Mouse (Mus musculus): Measurements from ENCODE around the gene Sorcs2.

The Sorcs2 gene

DNA sequence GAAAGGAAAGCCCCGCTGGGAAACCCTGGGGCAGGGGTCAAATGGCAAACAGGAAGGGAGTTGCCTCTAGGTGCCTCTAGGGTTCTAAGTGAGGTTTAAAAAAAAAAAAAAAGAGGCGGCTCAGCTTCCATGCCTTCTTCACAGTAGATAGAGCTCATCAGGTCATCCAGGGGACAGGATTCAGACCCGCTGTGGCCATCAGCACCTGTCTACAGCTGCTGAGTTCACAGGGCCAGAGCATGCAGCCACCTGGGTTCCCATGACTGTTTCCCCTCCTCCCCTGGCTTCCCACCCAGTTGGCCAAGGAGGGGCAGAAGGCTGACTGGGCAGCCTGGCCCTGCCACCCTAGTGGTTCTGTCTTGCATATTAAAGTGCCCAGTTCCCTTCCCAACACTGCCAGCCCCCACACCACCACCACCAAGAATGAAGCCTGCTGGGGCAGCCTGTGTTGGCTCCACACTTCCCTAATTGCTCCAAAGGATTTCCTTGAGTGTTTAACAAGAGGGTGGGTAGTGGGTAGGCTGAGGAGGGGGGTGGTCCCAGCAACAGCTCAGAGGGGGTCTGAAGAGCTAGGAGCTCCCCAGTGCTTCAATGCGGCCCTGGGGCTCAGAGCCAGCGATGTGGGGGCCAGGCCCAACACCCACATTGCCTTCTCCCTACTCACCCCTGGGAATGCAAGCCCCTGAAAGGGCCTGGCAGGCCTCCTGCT is 38.2 kb downstream of the Sorcs2 start:
- peak; percentile 52 for DNase-seq (ENCODE audit: low read depth, low spot score)

DNA sequence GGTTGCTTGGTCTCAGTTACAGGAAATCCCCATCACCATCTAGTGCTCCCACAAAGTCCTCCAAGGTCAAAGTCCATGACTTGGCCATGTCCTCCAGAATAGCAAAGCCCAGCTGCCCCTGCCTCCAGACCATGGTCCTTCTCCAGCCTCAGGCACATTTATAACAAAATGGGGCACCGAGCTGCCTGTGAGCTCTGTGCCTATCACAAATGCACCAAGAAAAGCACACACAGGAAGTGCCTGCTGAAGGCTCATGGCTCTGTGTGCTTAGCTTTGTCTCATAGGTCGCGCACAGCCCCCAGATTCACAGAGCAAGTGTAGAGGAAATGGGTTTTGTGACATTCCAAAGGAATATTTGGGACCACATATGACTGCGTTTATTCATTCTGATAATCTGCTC is 39.8 kb downstream of the Sorcs2 start:
- no peak for DNase-seq (ENCODE audit: low read depth, low spot score)

DNA sequence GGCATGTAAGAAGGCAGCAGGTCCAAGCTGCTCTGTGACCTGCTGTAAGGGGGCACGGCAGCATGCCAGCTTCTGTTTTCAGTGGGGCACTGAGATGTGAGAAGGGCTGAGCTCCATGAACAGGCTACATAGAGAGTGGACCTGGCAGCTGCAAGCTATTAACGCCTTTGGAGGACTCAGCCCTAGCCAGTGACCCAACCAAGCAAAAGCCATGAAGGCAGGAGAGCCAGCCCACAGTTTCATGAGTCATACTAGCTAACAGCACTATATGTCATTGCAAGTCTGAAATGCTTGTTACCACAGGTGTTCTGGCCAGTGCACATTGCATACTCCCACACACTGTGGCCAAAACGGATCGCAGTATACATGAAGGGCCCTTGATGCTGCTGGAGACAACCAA is 41.3 kb downstream of the Sorcs2 start:
- no peak for DNase-seq (ENCODE audit: low read depth, low spot score)

DNA sequence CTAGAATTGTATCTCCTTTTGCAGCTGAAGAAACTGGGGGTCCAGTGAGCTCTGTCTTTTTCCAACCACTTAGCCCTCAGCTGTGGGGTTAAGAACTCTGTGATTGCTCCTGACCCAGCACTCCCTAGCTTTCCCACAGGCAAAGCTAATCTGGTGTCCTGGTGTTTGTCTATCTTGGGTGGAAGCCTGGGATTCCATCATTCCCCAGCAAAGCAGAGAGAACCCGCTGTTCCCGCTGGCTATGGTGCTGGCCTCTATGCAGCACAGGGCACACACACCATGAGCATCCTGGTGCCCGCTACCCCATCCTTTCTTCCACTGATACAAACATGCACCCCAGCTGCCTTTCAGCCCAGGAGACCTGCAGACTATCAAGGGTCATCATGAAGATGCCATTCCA is 42.3 kb downstream of the Sorcs2 start:
- DNase-seq (ENCODE audit: low read depth, low spot score) = no peak

DNA sequence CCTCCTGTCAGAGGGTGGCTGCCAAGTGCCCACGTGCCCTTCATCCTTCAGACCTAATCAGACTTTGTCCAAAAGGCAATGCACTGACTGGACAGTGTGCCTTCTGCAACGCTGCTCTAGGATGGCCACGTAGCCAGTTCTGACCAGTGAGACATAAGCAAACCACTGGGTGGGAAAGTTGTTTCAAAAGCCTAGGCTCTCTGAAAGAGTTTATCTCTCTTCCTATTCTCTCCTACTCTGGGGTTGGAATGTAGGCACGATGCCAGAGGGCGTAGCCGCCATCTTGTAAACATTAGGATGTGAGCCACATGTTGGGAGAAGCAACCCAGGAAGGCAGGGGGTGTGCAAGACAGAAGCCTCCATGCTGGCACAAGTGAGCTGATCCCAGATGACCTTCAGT is 44.3 kb downstream of the Sorcs2 start:
- DNase-seq (ENCODE audit: low read depth, low spot score) = no peak

DNA sequence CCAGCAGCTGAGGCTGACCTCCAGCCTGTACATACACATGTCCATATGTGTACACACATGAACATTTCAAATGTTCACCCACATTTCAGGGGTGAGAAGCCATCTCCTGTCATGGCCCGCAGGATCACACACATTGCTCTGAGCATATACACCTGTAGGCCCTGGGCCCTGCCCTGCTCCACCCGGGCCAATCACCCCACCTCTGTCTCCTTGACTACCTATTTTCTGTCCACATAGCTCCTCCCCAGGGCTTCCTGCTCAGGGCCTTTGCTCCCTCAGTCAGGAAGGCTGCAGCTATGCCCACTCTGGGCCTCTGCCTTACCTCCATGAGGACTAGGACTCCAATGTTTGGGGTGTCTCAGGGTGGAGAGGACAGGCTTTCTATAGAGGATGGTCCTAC is 44.7 kb downstream of the Sorcs2 start:
- no peak for DNase-seq (ENCODE audit: low read depth, low spot score)

DNA sequence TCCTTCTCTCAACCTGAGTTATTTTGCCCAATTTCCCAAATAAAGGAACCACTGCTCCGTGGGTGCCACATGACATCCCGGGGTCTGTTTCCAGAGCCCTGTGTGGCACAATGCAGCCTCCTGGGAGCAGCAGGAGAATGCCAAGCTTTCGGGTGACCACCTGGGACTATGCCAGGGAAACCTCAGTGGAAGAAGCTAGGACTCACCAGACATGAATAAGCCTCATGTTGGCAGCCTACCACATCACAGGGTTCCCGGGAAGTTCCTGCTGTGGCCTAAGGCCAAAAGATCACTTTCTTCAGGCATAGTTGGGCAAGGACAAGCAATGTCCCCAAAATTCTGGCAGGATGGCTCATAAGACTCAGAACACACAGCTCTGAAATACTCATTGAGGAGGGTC is 51.2 kb downstream of the Sorcs2 start:
- no peak for DNase-seq (ENCODE audit: low read depth, low spot score)

DNA sequence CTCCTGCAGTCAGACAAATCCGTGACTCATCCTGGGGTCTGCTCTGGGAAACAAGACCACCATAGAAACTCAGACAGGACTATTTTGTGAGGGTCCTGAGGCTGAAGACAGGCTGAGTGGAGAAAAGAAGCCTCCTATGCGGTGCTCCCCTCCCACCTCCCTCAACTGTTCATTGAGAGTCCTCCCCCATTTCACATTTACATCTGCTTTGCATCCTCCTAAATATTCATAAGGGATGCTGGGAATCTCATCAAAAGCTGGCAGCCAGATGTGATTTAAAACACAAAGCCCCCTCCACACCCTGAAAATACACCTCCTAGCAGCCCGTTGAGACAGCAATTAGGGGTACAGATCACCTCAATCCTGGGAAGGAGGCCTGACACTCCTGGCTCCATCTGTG is 58.7 kb downstream of the Sorcs2 start:
- no peak for DNase-seq (ENCODE audit: low read depth, low spot score)

DNA sequence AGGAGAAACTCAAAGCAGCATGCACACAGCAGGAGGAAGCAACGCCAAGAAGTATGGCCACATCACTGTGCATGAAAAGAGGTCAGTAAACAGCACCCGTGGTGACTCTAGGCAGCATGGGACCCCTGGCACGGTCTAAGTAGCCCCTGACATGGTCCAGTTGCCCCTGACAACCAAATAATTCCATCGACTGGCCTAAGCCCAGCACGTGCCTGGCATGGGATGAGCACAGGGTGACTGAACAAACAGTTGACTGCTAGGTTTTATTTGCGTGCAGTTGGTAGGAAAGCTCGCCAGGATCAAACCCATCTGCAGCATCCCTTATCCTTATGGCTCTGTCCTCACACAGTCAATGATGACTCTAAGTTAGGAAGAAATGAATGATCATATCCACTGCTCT is 61.7 kb downstream of the Sorcs2 start:
- no peak for DNase-seq (ENCODE audit: low read depth, low spot score)

DNA sequence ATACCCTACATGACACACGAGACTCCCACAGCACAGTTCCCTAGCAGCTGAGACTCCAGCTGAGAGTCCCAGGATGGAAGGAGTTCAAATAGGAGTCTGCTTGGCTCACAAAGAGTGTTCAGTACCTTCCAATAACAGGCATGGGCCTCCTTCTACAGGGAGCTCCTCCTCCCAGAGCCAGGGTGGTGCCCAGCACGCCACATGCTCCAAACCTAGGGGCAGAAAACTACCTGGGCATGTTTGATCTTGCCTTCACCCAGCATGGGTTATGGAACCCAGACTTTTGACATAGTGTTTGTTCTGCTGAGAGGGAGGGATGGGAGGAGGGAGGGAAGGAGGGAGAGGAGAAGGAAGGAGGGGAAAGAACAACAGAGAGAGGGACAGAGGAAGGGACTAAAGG is 62.3 kb downstream of the Sorcs2 start:
- DNase-seq (ENCODE audit: low read depth, low spot score) = no peak

DNA sequence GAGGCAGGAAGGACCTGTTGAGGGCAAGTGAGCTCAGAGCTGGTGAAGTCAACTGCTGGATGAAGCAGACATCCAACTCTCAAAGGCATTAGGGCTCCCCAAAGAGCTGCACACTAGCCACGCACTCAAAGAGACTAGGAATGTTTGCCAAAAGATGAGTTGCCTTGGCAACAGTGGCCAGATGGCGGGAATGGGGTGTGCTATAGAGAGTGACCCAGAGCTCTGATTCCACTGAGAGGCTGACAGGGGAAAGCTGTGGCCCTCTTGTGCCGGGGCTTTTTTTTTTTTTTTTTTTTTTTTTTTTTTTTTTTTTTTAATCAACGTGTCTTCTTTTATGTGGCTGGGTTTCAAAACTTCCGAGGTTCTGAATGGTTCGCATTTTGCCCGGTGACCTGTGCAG is 63.7 kb downstream of the Sorcs2 start:
- peak; percentile 29 for DNase-seq (ENCODE audit: low read depth, low spot score)

DNA sequence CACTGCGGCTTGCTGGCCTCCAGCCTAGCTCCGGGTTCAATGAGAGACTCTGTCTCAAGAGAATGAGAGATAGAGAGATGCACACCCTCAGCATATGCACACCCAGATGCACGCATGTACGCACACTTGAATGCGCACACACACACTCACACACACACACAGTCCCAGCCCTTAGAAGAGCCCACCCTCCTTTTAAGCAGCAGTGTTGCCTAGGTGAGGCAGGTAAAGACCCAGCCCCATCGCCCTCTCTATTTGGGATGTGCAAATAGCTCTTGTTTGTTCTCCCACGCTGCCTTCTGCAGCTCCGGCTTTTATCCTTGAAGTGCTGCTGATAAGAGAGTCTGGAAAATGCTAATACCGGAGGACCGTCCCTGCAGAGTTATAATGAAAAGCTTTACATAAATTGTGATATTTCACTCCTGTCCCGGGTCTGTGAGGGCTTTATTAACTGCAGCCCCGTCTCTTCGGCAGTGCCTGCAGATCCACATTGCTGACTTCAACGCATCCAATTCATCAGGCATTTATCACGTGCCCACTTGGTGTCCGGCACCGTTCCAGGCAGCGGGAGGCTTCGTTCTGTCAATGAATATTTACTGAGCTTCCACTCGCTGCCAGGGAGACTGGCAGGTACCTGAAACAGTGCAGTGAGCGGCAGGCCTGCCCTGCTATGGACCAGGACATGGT is 67.3 kb downstream of the Sorcs2 start:
- no peak for DNase-seq (ENCODE audit: low read depth, low spot score)

DNA sequence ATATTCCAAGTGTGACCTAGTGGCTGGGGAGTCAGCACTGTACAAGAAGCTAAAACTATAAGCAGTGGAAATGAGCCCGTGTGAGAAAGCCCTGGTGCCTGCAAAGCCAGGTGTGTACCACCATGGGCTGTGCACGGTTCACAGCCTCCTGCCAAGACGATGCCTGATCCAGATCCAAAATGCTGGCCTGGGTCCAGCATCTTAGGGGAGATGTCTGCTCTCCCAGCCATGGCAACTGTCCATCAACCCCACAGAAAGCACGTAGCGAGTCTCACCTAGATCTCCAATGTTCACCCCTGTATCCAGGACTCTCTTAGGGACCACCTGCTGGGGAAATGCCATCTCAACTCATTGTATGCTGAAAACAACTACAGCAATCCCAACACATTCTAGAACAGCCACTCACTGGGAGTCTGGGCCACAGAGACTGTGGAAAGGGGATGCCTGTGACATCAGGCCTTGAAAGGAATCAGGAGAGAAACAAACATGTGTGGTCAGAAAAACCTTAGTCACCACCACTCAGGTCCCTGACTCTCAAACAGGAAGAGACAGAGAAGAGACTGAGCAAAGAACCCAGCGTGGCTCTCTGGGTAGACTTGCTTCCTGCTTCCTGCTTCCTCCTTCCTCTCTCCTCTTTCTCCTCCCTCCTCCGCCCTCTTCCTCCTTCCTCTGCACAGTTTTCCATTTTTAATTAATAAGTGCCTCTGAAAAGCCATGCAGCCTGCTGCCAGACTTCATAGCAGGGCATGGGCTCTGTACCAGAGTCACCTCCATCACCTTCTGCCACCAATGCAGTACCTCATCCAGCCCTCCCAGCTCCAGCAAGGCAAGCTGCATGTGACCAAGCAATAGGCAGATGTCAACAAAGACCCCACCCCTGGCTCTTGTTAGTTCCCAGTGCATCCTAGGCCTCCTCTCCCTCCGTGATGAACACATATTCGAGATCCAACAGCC is 71.6 kb downstream of the Sorcs2 start:
- DNase-seq (ENCODE audit: low read depth, low spot score) = no peak

DNA sequence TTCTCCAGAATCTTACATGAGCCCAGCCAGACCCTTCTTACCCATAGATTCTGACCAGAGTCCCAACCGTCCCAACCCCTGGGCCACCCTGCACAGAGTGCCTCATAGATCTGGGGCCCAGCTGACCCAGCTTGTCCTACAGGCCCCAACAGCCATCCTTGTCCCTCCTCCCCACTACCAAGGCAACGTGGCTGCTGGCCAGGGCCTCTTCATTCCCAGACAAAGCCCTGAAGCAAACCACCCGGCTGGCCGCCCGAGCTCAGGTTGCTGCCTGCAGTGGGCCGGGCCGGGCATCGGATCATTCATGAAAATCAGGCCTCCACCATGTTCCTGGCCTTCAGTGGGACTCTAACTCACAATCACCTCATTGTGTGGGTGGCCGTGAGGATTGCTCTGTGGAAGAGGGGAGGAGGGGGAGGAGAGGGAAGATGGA is 73.8 kb downstream of the Sorcs2 start:
- DNase-seq (ENCODE audit: low read depth, low spot score) = no peak

DNA sequence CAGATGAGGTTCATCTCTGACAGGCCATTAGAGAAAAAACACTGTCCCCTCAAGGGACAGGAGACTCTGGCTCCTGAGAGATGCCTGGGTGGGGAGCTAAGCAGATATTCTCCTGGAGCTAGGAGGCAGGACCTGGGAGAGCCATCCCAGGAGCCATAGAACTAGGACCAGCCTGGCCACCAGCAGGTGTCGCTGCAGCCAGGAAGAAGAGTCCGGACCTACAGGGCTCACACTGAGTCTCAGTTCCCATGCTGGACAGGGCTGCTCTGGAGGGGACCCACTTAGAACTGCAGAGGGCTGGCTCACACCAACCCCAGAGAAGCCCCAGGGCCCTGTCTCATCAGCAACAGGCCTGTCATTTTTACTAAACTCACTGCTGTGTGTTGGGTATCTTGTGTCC is 74.4 kb downstream of the Sorcs2 start:
- DNase-seq (ENCODE audit: low read depth, low spot score) = peak; percentile 78

DNA sequence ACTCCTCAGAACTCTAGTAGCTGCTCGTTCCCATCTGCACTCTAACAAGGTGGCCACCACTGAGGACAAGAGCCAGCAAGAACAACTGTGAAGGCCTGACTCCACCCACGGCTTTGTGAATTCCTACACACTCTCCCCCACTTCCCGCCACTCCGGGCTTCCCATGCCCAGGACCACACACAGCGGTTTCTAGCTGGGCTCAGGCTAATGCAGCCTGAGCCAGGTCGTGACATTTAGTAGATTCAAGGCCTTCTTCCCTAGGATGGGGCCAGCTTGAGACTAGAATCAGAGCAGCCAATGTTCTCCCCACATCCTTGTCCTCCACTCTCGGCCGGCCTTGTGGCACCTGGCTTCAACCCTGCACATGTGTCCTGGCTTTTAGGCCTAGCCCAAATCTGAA is 76.4 kb downstream of the Sorcs2 start:
- DNase-seq (ENCODE audit: low read depth, low spot score) = peak; percentile 72

DNA sequence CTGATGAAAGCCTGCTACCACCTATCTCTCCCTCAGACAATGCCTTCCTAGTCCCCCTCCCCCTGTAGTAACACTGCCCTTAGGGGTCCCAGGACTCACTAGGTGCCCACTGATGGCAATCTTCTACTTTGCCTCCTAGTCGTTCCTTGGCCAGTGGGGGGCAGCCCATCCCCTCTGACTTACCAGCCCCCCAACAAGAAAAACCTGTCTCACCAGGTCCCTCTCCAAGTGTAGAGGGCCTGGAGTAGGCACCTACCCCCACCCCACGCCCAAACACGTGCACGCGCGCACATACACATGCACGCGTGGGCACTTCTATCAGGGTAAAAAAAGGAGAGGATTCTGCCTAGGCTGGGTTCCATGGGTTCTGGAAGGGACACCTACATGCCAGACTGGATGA is 77.3 kb downstream of the Sorcs2 start:
- no peak for DNase-seq (ENCODE audit: low read depth, low spot score)

DNA sequence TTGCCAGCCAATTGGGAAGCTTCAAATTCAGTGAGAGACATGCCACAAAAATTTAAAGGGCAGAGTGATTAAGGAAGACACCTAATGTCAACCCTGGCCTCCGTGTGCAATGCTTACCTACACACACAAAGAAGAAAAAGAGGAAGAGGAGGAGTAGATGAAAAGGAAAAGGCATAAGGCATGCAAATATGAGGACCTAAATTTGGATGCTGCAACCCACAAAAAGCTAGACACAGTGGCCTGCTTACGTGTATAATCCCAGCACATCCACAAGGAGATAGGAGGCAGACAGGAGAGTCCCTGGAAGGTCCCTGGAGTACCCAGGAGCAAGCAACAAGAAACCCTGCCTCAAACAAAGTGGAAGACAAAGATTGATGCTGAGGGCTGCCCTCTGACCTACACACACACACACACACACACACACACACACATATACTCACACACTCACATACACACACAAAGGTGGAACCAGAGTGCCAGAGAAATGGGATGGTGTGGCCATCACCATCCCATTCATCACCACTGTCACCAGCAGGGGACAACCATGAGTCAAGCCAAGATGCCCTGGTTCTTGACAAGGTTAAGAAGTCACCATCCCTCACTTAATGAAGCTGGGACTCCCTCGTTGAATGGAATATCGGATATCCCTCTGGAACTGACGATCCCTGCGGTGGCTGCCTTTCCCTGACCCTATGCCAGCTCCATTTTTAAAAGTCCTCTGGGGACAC is 80.1 kb downstream of the Sorcs2 start:
- no peak for DNase-seq (ENCODE audit: low read depth, low spot score)

DNA sequence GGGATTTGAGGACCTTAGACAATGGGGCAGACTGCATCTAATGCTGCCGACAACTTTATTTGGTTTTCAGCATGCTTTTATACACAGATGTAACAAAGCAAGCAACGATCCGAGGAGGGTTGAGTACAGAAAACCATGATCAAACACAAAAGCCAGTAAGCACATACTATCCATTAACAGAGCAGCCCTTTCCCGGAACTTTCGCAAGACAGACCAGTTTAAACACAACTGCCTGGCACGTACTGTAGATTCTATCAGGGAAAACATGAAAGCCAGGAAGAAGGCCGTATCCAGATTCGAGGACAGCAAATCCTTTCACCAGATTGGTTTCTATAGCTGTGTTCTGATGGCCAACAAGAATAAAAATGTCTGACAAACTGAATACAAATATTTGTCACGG is 82.8 kb downstream of the Sorcs2 start:
- no peak for DNase-seq (ENCODE audit: low read depth, low spot score)

DNA sequence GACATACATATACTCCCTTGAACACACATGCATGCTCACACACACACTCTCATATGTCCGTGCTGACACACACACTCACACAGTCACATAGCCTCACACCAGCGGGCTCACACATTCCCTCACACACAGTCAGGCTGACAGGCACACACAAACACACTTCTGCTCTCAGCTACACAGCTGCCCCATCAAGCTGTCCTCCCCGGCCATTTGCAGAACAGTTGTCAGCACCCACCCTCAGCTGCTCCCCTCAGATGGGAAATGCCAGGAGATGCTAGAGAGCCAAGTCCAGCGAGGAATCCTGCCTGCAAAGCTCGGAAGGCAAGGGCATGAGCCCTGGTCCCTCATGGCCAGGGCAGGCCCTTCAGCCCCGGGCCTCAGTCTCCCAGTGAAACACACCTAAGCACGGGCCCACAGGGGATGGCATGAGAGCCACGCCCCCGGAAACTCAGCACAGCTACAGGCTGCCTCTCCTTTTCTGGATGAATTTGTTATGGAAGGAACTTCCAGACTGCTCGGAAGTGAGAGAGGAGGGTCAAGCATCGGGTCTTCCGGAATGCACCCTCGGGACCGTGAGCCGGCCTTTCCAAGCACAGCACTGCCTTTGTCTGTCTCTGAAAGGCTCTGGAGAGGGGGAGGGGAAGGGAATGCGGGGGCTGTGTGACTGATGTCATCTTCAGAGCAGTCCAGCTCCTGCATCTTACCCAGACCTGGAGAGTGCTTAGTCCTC is 84.4 kb downstream of the Sorcs2 start:
- peak; percentile 80 for DNase-seq (ENCODE audit: low read depth, low spot score)

DNA sequence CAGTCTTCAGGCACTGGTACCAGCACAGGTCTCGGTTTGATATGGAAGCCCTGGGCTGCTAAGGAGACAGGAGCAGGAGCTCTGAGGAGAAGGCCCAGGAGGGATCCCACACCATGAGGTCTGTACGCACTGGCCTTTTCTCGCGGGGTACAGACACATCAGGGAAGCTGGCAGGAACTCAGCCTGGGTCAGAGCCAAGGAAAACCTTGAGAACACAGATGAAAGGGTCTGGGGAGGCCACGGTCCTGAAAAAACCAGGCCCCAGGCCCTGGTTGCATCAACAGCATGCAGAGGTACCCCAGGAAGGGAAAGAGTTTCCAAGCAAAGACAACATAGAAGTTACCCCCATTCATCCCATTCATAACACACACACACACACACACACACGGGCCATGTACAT is 85.0 kb downstream of the Sorcs2 start:
- no peak for DNase-seq (ENCODE audit: low read depth, low spot score)
